Mouse (Mus musculus): ENCODE results near the gene Fgfr2.

The Fgfr2 gene

DNA sequence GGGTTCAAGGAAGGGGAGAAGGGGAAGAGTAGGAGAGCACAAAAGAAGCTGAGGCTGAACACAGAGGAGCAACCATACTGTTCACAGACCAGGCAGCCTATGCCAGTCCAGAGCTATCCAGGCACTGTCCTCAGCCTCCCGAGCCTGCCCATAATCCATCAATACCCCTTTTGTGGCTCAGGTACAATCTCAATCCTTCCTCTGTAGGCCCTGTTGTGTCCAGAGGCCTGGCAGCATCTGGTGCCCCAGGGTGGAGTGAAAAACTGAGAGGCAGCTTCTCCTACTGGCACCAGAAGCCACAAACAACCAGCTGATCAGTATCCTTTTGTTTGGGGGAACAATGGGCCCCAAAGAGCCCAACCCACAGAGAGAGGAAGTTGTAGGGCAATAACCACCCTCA lies 2818.5 kb downstream of the Fgfr2 start:
- no peak for DNase-seq

- DNase-seq = no peak
These were observed 2819.7 kb downstream of the Fgfr2 start for GRCm38 (mm10) chr7:130303464-130303863.

DNA sequence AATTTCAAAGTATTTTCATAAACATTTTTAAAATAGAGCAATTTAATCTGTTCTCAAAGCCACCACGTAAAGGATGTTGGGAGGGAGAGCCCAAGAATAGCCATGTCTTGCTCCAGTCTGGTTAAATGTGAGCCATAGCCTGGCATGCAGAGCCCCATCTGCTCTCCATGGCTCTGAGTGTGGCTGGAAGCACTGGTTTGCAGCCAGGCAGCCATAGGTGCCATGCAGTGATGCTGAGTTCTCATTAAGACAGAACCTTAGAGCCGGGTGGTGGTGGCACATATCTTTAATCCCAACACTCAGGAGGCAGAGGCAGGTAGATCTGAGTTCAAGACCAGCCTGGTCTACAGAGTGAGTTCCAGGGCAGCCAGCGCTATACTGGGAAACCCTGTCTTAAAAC lies 2822.5 kb downstream of the Fgfr2 start:
- no peak for DNase-seq

DNA sequence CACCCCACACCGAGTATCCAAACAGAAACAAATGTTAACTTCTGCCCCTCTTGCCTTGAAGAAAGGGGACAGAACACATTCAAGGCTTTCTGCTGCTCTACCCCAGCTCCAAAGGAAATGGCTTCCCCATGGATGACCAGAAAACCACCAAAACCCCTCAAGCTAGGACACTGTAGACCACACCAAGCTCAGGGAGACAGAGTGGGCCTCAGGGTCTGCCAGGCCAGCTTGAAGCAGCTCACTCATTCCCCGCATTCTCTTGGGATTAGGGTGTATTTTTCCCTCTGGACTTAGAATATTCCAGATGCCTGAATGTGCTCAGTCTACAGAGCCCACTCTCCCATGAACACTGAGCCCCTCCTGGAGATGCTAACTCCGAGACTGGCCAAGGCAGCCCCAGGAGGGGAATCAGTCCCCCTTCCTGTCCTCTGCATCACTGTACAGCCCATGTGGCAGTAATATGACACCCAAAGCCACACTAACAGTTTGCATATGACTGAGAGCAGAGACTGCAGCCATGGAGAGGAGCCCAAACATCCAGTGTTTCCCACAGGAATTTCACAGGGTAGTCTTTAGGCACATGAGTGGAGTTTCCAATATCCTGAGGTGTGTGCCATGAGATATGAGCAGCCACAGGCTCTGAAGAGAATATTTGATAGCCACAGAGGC lies 2824.1 kb downstream of the Fgfr2 start:
- no peak for DNase-seq

DNA sequence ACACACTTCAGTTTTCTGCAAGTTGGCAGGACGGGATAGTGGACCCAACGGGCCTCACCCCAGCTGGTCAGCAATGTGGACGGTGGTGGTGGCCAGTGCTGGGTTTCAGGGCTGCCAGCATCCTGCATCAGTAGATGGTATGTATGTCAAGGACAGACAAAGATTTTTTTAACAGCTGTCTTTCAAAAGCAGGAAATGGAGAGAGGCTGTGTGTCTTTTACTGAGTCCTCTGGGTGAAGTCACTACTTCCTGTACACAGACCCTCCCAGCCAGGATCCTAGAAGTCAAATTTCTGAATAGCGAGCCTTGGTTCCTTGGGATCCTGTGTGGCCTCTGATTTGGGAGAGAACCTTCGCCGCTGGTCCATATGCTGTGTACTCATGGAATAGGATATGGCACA lies 2832.0 kb downstream of the Fgfr2 start:
- DNase-seq = no peak

- no peak for DNase-seq
These were observed 2833.7 kb downstream of the Fgfr2 start for GRCm38 (mm10) chr7:130289428-130289790.

DNA sequence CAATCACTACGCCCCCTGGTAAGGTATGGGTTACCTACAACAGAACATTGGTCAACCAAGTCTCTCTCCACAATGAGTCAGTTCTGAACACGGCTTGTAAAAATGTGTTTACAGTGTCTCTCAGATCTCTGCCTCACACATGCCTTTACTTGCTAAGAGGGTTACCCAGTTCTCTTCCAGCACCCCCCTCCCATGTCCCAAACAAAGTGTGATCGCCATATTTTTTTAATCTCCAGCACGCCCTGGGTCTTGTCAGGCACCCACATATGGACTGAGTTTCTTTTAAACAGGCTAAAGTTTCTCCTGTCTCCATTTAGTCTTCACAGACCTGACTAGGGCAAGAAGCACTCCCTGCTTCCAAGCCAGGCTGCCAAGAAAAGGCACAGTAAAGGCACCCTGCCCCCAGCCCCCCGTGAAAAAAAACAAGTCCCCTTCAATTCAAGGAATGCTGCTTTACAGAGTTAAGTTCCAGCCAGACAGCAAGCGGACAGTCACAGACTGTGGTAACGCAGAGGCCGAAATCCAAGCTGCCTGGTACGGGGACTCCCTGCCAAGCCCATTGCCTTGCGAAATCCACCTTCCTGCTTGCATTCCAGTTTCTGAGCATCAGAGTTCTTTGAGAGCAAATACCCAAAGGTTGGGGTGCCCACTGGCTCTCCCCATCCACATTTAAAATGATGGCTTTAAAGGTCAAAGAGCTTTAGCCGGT lies 2834.3 kb downstream of the Fgfr2 start:
- DNase-seq = no peak

DNA sequence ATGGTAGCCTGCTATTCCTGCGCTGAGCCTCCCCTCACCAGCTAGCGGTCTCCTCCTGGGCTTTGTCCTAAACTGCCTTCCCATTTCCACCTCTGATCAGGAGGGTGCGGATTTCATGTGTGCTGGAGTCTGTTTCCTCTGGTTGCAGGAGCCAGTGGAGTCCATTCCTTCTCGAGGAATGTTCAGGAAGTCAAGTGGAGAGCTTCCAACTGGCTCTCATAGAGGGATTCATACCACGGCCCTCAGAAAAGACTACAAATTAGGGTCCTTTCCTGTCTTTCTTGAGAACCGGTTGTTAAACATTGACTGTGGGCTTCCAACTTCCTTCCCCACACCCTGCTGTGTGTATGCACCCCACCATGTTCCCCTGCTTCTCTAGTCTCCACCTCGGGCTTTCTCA lies 2834.9 kb downstream of the Fgfr2 start:
- no peak for DNase-seq

DNA sequence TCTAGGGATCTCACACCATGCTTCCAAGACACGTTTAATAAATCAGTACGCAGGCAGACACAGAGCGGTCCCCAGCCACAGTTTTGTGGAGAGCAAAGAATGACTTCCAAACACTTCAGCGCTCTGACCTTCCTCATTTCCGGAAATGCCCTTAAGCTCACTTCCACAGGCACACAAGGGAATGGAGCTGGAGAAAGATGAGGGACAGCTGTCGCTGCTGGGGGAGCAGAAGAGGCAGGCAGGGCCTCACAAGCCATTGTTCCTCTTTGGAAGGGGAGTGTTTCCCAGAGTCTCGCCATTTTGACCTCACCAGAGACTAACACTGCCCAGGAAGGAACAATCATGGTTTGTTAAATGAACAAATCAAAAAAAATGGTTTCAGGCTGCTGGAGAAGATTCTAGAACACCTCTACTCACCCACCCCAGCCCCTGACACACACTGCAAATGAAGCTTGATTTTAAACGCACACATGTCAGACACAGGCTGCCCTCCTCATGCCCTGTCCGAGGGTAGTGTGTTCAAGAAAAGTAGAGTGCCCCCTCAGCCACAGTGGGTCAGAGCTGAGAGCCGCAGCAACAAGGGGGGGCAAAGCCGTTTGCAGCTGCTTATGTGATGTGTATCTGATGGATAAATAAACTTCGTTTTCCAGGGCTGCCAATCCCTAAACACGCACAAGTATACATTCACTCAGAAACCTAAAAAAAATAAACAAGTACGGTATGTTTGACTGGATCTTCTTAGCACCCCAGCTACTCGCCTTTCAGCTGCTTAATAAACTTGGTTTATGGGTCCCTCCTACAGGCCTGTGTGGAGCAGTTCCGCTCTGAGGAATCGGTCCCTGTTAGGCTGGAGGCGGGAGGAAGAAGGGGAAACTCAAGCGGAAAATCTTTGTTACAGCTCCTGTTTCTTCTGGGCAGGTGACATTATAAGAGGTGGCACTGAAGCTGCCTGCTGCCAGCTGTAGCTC lies 2844.1 kb downstream of the Fgfr2 start:
- DNase-seq = no peak

GRCm38 (mm10) chr7:130278000-130278737 lies 2845.0 kb downstream of the Fgfr2 start:
- no peak for DNase-seq

DNA sequence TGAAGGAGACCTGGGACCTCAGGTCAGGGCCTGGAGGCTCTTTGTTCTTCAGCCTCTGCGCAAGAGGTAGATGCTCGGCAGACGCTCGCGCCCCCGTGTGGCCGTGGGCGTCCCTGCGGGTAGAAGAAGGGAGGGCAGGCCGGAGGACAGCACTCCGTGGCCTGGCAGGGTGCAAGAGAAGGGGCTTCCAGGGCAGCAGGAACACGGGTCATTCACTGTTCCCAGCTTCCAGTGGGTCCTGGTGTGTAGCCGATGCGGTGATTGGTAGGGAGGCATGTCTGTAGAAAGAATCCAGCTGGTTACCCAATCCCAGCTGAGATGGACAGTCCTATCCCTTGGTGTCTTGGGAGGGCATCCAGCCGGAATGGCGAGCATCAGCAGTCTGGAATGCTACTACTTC lies 2849.9 kb downstream of the Fgfr2 start:
- DNase-seq = peak; percentile 45

DNA sequence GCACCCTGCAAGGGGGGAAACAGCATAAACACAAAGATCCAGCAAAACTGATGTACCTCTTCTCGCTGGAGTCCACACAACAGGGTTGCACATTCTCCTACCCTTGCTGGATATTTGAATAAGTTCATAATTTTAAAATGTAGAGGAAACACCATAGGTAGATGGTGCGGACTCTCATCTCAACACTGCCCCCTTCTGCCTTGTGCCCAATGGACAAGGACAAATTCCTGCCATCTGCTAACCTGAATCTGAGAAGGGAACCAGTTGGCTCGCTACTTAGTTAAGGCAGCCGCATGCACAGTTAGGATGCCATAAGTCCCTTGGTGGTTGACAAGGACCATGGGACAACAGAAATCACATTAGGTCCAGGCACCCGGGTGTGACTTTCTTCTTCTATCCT lies 2852.3 kb downstream of the Fgfr2 start:
- DNase-seq = no peak

DNA sequence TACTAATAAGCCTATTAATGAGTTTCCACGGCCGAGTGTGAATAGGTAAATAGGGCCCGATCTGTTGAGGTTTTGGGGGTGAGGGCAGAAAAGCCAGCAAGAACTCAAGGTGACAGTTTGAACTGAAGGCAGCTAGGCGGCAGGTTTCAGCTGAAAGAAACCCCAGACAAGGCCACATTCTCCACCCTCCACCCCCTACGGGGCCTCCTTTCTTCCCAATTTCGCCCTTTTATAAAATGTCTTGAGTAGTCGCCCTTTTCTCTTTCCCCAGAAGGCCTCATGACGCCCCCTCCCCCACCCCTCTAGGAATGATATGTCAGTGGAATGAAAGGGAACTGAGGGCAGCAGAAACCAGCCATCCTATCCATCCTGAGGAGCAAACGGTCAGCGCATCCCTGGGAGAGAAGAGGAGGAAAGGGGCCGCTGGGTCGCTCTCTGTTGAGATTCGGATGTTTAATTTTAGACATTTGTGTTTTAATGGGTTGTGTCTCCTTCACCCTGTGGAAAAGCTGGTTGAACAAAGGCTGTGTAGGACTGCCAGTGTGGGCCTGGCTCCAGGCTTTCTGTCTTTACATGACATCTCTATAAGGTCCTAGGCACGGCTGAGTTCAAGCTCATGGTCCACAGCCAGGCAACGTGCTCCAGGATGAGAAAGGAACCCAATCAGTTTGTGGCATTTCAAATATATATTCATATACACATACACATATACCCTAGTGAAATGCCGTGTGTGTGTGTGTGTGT lies 2853.9 kb downstream of the Fgfr2 start:
- DNase-seq = no peak

GRCm38 (mm10) chr7:130267099-130267498 lies 2856.1 kb downstream of the Fgfr2 start:
- no peak for DNase-seq

- peak; percentile 14 for DNase-seq
These were observed 2857.0 kb downstream of the Fgfr2 start for GRCm38 (mm10) chr7:130266166-130266490.

DNA sequence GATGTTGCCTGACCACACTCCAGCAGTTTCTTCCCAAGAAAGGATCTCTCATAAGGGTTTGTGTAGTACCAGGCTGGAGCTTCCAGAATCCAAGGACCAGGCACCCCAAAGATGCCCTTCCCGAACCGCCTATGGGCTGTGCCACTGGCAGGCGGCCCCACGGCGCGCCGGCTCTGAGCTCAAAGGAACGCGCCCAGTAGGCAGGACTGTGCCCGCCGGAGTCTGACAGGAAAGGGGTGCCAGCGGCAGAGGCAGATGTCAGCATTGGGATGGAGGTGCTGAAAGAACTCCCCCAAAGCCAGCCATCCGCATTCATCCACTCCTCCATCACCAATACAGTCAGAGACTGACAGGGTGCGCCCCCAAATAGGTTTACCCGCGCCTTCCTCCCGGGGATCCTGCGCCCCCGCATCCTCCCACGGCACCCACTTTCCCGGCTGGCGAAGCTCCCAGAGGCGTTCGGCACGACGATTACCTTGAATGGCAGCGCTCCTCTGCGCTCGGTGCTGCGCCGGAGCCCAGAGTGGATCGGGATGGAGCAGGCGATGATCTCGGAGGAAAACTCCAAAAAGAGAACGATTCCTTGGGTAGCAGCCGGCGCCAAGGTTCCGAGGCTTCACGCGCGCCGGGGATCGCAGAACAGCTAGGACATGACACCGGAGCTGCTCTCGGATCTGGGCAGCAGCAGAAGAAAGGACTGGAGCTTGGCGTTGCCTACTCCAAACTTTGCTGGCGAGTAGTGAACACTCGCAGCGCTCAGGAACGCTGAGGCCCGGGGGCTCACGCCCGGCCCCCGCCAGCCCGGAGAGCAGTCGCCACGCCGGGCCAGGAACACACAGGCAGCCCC lies 2857.6 kb downstream of the Fgfr2 start:
- DNase-seq = peak; percentile 5

DNA sequence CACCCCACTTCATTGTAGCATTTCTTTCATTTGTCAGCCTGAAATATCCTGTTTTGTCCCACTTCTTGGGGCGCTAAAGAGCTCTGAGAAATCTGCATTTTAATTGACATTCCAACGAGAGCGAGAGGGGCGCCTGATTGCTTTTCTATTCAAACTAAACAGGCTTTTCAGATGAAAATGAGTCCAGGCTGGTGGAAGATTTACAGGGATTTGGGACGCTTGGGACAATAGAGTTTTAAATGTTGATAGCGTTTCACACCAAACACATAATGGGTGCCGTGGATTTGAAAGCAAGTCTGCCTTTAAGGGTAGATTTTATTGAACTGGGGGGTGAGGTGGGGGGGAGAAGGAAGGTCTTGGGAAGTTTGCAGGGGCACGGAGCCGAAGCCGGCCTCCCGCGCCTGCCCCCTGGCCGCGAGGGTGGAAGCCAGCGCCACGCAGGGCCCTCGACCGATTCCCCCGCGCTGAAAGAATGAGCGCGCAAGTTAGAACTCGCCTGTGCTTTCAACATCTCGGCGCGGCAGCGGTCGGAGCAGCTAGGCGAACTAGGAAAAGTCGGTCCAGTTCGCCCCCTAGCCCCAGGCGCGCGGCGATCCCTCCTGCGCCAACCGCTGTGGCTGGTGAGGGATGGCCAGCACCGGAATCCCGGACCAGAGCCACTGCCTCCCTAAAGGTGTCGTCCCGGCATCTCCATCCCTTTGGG lies 2858.4 kb downstream of the Fgfr2 start:
- DNase-seq = no peak

DNA sequence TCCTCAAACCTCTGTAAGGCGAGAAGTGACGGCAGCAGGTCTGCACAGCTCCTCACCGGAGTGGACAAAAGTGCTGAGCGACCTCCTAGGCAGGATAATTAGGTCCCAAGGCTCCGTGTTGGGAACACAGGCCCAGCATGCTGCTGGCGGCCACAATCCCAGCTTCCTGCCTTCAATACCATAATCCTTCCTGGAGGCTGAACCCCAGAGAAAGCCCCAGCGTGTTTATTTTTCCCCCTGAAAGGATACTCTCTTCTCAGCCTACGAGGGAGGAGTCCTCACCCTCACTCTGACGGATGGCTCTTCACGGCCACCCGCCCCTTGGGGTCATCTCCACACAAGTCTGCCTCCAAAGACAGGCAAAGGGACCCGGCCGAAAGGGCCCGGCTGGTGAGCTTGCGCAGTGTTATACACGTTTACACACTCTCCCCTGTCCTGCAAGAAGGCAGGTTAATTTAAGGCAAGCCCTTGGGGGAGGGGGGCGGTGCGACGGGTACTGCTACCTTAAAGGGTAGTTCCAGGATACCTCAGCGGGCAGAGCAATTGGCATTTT lies 2859.3 kb downstream of the Fgfr2 start:
- DNase-seq = no peak

DNA sequence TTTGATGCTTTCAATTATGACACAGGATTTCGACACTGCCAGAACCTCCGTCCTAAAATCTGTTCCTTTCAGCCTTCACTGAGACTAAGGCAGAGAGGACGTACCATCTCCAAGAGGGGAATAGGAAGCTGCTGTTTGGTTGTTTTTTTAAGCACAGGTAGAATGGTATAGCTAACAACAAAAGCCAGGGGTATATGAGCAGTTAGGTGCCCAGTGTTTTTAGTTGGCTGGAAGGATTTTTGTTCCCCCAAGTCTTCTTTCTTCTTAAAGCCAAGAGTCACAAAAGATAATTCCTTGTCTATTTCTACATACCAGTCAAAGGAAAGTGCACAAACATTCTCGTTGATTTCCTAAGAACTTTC lies 2859.9 kb downstream of the Fgfr2 start:
- no peak for DNase-seq

DNA sequence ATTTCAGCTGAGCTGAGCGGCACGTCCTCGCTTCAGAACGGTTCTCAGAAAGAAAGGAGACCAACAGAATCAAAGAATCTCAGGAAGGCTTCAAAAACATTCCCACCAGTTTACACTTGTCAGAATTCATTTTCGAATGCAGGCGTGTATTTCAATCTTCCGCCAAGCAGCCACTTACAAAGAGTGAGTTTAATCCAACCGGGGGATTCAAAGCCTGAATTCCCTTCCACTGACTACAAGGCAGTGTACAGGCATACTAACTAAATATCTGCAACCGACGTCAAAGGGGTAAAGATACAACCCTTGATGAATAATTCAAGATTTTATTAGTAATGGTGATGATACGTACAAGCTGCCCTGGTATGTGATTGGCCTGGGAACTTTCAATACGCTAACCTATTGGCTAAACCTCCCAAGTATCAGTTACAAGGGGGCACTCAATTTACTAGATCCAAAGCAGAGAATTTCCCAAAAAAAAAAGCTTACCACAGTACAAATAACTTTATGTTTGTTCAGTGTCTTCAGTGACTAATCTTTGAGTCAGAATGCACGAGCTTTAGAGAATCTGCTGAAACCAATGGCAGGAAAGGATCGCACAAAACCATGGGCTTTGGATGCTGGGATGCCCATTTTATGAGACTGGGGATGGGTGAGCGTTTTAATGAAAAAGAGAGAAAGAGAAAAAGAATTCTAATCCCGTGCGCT lies 2860.5 kb downstream of the Fgfr2 start:
- DNase-seq = no peak

Measured in cerebellum, adult 11 months (tissue).